Mouse (Mus musculus): ENCODE measurements around the gene Casp14. TPM values are rescaled to one million over a fixed set of nuclear protein-coding genes. Genes with fewer than 3 reads are reported as not detected.

Casp14 gene
- polyA plus RNA-seq, 1 experiment from 2014 or later: not detected

DNA sequence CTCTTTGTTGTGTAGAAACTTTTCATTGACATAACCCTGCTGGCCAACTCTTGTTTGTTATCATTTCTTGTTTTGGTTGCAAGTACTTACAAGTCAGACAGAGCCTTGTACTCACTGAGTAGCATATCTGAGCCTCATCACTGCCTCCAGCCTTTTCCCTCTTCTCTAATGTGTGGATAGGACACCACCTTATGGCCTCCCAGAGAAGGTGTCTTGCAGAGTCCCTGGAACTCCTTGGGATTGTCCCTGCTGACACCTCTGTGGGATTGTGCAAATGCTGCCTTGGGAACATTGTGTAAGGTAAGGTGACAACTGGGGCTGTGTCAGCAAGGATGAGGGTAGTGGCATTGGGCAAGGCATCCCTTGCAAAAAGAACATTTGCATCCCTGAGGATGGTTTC, 25.6 kb upstream of the Casp14 start:
- Histone ChIP-seq H3K36me3 (ENCODE audit: control insufficient read depth, insufficient read depth, low read length) (no peaks in the 10 kb centered on the region), H3K27me3 (ENCODE audit: control insufficient read depth, insufficient read depth, low read depth, low read length) (peaks cover 2% of the 10 kb centered on the region; the same call in 1 of the 2 replicates), H3K4me2 (ENCODE audit: low read length) (no peak overlapping the region), H3K27ac (ENCODE audit: low read length) (no peak overlapping the region), H3K4me1 (ENCODE audit: control insufficient read depth, insufficient read depth, low read length) (peaks cover 10% of the 10 kb centered on the region), H3K4me3 (ENCODE audit: low read depth, low read length) (no peak overlapping the region), H3K9ac (ENCODE audit: low read depth, low read length) (no peak overlapping the region), H3K9me3 (replicated peaks; ENCODE audit: control insufficient read depth, low read length, poor library complexity, severe bottlenecking) (no peaks in the 10 kb centered on the region)
- no peak for ATAC-seq

DNA sequence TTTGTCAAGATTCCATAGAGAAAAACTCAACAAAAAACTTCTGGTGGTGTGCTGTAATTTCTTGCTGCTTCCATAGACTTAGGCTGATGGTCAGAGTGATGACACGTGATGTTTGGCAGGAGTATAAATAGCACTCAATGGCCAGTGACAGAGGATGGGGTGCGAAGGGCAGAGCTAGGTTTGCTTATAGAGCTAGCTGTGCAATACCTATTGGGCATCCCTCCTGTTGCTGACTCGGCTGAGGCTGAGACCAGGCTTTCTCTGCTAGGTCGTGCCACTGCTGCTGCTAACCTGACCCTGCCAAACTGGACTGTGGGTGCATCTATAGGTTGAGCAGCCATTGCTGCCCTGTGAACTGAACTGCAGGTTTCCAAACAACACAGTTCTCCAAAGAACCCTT, 21.7 kb upstream of the Casp14 start:
- Histone ChIP-seq H3K4me1 (ENCODE audit: control insufficient read depth, insufficient read depth, low read length) (no peaks in the 10 kb centered on the region), H3K9ac (ENCODE audit: low read depth, low read length) (no peak overlapping the region), H3K4me2 (ENCODE audit: low read length) (no peak overlapping the region), H3K27me3 (ENCODE audit: control insufficient read depth, insufficient read depth, low read depth, low read length) (no peaks in the 10 kb centered on the region), H3K9me3 (replicated peaks; ENCODE audit: control insufficient read depth, low read length, poor library complexity, severe bottlenecking) (no peaks in the 10 kb centered on the region; the same call in 1 of the 2 replicates), H3K27ac (ENCODE audit: low read length) (no peak overlapping the region), H3K36me3 (ENCODE audit: control insufficient read depth, insufficient read depth, low read length) (no peaks in the 10 kb centered on the region), H3K4me3 (ENCODE audit: low read depth, low read length) (no peak overlapping the region)
- 74% methylated on average over 4 of the region's 4 CpGs for WGBS
- ATAC-seq: no peak

DNA sequence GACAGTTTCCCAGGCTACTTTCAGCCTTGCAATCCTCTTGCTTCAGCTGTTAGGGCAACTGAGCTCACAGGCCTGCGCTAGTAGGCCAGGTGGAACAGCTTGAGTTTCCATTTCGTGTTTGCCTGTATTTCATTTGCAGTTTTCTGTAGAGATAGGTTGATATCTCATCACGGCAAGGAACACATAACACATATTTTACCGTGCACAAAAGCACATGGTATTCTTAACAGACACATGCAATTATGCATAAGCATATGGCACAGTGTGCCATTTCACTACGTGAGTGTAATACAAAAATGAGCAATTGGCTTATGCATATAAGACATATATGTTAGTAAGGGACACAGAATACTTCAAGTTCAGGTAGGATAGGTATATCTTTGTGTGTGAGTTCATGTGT, 9.8 kb upstream of the Casp14 start:
- no peak overlapping the region for H3K27ac ChIP-seq (ENCODE audit: low read length)
- no peaks in the 10 kb centered on the region for H3K4me1 ChIP-seq (ENCODE audit: control insufficient read depth, insufficient read depth, low read length)
- no peak overlapping the region for H3K4me3 ChIP-seq (ENCODE audit: low read depth, low read length)
- WGBS: 88% methylated on average over 5 of the region's 5 CpGs
- no peaks in the 10 kb centered on the region for H3K27me3 ChIP-seq (ENCODE audit: control insufficient read depth, insufficient read depth, low read depth, low read length)
- no peaks in the 10 kb centered on the region for H3K9me3 ChIP-seq (replicated peaks; ENCODE audit: control insufficient read depth, low read length, poor library complexity, severe bottlenecking)
- ATAC-seq: no peak
- no peak overlapping the region for H3K4me2 ChIP-seq (ENCODE audit: low read length)
- no peak overlapping the region for H3K9ac ChIP-seq (ENCODE audit: low read depth, low read length)
- no peaks in the 10 kb centered on the region for H3K36me3 ChIP-seq (ENCODE audit: control insufficient read depth, insufficient read depth, low read length)

GRCm38 (mm10) chr10:78727035-78727434, 8.9 kb upstream of the Casp14 start:
- H3K9me3 ChIP-seq (replicated peaks; ENCODE audit: control insufficient read depth, low read length, poor library complexity, severe bottlenecking): no peaks in the 10 kb centered on the region
- no peak overlapping the region for H3K27ac ChIP-seq (ENCODE audit: low read length)
- H3K36me3 ChIP-seq (ENCODE audit: control insufficient read depth, insufficient read depth, low read length): no peaks in the 10 kb centered on the region
- H3K27me3 ChIP-seq (ENCODE audit: control insufficient read depth, insufficient read depth, low read depth, low read length): no peaks in the 10 kb centered on the region
- WGBS: 63% methylated on average over 3 of the region's 3 CpGs
- no peak overlapping the region for H3K4me2 ChIP-seq (ENCODE audit: low read length)
- no peak for ATAC-seq
- no peaks in the 10 kb centered on the region for H3K4me1 ChIP-seq (ENCODE audit: control insufficient read depth, insufficient read depth, low read length)
- H3K4me3 ChIP-seq (ENCODE audit: low read depth, low read length): no peak overlapping the region
- no peak overlapping the region for H3K9ac ChIP-seq (ENCODE audit: low read depth, low read length)

DNA sequence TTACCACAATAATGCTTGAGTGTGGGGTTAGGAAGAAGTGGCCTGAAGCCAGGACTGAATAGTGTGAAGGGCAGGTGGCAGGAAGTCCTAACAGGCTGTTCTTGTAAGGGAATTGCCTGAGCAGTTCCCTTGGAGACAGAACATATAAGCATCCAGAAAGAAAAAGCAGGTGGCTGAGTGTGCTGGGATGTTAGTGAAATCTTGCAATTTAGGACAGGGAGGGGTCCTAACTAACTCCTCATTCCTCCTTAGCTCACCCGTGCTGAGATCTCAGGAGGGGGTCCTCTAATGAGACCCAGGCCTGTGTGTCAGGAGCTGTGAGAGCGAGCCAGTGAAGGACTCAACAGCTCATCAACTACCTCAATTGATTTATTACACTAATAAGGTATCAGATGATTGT, 5.3 kb upstream of the Casp14 start:
- H3K36me3 ChIP-seq (ENCODE audit: control insufficient read depth, insufficient read depth, low read length): no peaks in the 10 kb centered on the region
- no peaks in the 10 kb centered on the region for H3K9me3 ChIP-seq (replicated peaks; ENCODE audit: control insufficient read depth, low read length, poor library complexity, severe bottlenecking)
- no peak overlapping the region for H3K4me3 ChIP-seq (ENCODE audit: low read depth, low read length)
- no peak overlapping the region for H3K27ac ChIP-seq (ENCODE audit: low read length)
- no peaks in the 10 kb centered on the region for H3K27me3 ChIP-seq (ENCODE audit: control insufficient read depth, insufficient read depth, low read depth, low read length)
- H3K4me2 ChIP-seq (ENCODE audit: low read length): no peak overlapping the region
- WGBS: 27% methylated on average over 2 of the region's 2 CpGs
- no peak for ATAC-seq
- H3K4me1 ChIP-seq (ENCODE audit: control insufficient read depth, insufficient read depth, low read length): no peaks in the 10 kb centered on the region
- H3K9ac ChIP-seq (ENCODE audit: low read depth, low read length): no peak overlapping the region

DNA sequence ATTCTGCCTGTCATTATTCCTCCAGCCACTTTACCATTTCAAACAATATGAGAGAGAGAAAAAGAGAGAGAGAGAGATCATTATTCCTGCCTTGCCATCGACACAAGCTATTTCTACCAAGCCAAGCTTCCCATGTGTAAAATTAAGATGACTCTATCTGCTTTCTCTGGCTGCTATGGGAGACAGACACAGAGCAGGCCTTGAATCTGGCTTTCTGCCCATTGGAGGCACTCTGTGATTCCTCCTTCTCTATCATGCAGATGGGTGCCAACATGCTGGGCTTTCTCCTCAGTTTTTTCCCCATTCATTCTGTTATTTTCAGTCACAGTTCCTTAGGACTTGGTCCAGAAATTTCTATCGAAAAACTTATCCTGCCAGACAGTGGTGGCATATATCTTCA, 4.6 kb upstream of the Casp14 start:
- ATAC-seq: no peak
- Histone ChIP-seq H3K4me2 (ENCODE audit: low read length) (no peak overlapping the region), H3K9me3 (replicated peaks; ENCODE audit: control insufficient read depth, low read length, poor library complexity, severe bottlenecking) (no peaks in the 10 kb centered on the region), H3K27ac (ENCODE audit: low read length) (no peak overlapping the region), H3K4me3 (ENCODE audit: low read depth, low read length) (no peak overlapping the region), H3K36me3 (ENCODE audit: control insufficient read depth, insufficient read depth, low read length) (no peaks in the 10 kb centered on the region), H3K9ac (ENCODE audit: low read depth, low read length) (no peak overlapping the region), H3K27me3 (ENCODE audit: control insufficient read depth, insufficient read depth, low read depth, low read length) (no peaks in the 10 kb centered on the region), H3K4me1 (ENCODE audit: control insufficient read depth, insufficient read depth, low read length) (no peaks in the 10 kb centered on the region)
- 71% methylated on average over 2 of the region's 2 CpGs for WGBS

- Histone ChIP-seq H3K9me3 (replicated peaks; ENCODE audit: control insufficient read depth, low read length, poor library complexity, severe bottlenecking) (no peaks in the 10 kb centered on the region), H3K4me1 (ENCODE audit: control insufficient read depth, insufficient read depth, low read length) (no peaks in the 10 kb centered on the region), H3K9ac (ENCODE audit: low read depth, low read length) (no peak overlapping the region), H3K27me3 (ENCODE audit: control insufficient read depth, insufficient read depth, low read depth, low read length) (no peaks in the 10 kb centered on the region), H3K4me3 (ENCODE audit: low read depth, low read length) (no peak overlapping the region), H3K36me3 (ENCODE audit: control insufficient read depth, insufficient read depth, low read length) (no peaks in the 10 kb centered on the region), H3K4me2 (ENCODE audit: low read length) (no peak overlapping the region), H3K27ac (ENCODE audit: low read length) (no peak overlapping the region)
- 92% methylated on average over 5 of the region's 5 CpGs for WGBS
- no peak for ATAC-seq
Observed at GRCm38 (mm10) chr10:78722036-78722435, 3.9 kb upstream of the Casp14 start.

GRCm38 (mm10) chr10:78716231-78716630, 1.9 kb downstream of the Casp14 start:
- no peak for ATAC-seq
- Histone ChIP-seq H3K4me3 (ENCODE audit: low read depth, low read length) (no peak overlapping the region), H3K36me3 (ENCODE audit: control insufficient read depth, insufficient read depth, low read length) (no peaks in the 10 kb centered on the region), H3K27me3 (ENCODE audit: control insufficient read depth, insufficient read depth, low read depth, low read length) (no peaks in the 10 kb centered on the region), H3K9ac (ENCODE audit: low read depth, low read length) (no peak overlapping the region), H3K27ac (ENCODE audit: low read length) (no peak overlapping the region), H3K4me2 (ENCODE audit: low read length) (no peak overlapping the region), H3K4me1 (ENCODE audit: control insufficient read depth, insufficient read depth, low read length) (no peaks in the 10 kb centered on the region), H3K9me3 (replicated peaks; ENCODE audit: control insufficient read depth, low read length, poor library complexity, severe bottlenecking) (no peaks in the 10 kb centered on the region)

DNA sequence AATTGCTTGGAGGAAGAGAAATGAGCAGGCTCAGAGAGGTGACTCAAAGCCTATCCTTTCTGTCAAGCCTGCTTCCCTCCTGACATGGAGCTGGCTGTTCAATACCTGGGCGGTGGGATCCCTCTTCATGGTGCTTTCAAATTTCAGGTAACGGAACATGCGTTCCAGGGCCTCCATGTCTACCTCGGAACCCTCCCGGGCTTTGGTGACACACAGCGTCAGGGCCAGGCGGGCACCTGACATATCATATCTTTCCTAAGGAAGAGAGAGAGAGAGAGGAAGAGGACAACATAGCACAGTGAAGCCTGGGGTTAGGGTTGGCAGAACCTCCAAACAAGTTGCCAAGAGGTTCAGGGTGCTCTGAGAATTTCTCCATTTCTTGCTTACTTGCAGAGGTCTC, 2.9 kb downstream of the Casp14 start:
- no peaks in the 10 kb centered on the region for H3K9me3 ChIP-seq (replicated peaks; ENCODE audit: control insufficient read depth, low read length, poor library complexity, severe bottlenecking)
- ATAC-seq: no peak
- no peaks in the 10 kb centered on the region for H3K36me3 ChIP-seq (ENCODE audit: control insufficient read depth, insufficient read depth, low read length)
- no peak overlapping the region for H3K9ac ChIP-seq (ENCODE audit: low read depth, low read length)
- no peak overlapping the region for H3K4me2 ChIP-seq (ENCODE audit: low read length)
- WGBS: 93% methylated on average over 7 of the region's 7 CpGs
- H3K27ac ChIP-seq (ENCODE audit: low read length): no peak overlapping the region
- H3K4me1 ChIP-seq (ENCODE audit: control insufficient read depth, insufficient read depth, low read length): no peaks in the 10 kb centered on the region
- H3K27me3 ChIP-seq (ENCODE audit: control insufficient read depth, insufficient read depth, low read depth, low read length): no peaks in the 10 kb centered on the region
- H3K4me3 ChIP-seq (ENCODE audit: low read depth, low read length): no peak overlapping the region

DNA sequence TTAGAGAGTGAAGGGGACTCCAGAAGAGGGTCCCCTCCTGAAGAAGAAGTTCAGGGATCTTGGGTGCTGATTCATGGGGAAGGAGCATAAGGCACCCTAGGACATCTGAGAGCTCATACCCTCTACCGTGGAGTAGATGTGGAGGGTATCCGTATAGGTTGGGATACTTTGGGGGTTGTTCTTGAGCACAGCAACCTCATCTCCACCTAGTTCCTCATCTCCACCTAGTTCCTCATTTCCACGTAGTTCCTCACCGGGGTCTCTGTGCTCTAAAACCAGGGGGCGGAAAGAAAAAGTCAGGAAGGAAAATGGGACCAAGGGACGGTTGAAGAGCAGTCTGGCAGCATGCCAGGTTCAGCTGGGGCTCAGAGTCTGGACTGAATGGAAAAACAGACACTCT, 4.0 kb downstream of the Casp14 start:
- ATAC-seq: no peak
- Histone ChIP-seq H3K27me3 (ENCODE audit: control insufficient read depth, insufficient read depth, low read depth, low read length) (no peaks in the 10 kb centered on the region), H3K4me3 (ENCODE audit: low read depth, low read length) (no peak overlapping the region), H3K9ac (ENCODE audit: low read depth, low read length) (no peak overlapping the region), H3K4me2 (ENCODE audit: low read length) (no peak overlapping the region), H3K27ac (ENCODE audit: low read length) (no peak overlapping the region), H3K4me1 (ENCODE audit: control insufficient read depth, insufficient read depth, low read length) (no peaks in the 10 kb centered on the region), H3K9me3 (replicated peaks; ENCODE audit: control insufficient read depth, low read length, poor library complexity, severe bottlenecking) (no peaks in the 10 kb centered on the region), H3K36me3 (ENCODE audit: control insufficient read depth, insufficient read depth, low read length) (no peaks in the 10 kb centered on the region)
- WGBS: 83% methylated on average over 6 of the region's 6 CpGs
